Mouse (Mus musculus) A20 (cell line): ENCODE measurements at regions not wholly inside any gene's neighbourhood (a gene's known extent, or its start where the extent isn't known, plus 50 kb on each side); places are given as distances from the start of the nearest gene placed in this dataset.

Experiments used
- DNase-seq: peaks from one replicate; pipeline ENCODE4 v3.0.0-alpha.2; 2011; ENCODE audit warnings: low read depth, low spot score

GRCm38 (mm10) chr13:25562746-25563145, 292.4 kb upstream of the Nrsn1 start:
- DNase-seq = peak; percentile 25

GRCm38 (mm10) chr13:25560339-25560738, 290.0 kb upstream of the Nrsn1 start:
- no peak for DNase-seq

- no peak for DNase-seq
These were observed 284.7 kb upstream of the Nrsn1 start for GRCm38 (mm10) chr13:25554962-25555361.

GRCm38 (mm10) chr13:25548551-25548950, 278.2 kb upstream of the Nrsn1 start:
- DNase-seq = no peak

- DNase-seq = no peak
These were observed 277.1 kb upstream of the Nrsn1 start for GRCm38 (mm10) chr13:25547150-25548145.

GRCm38 (mm10) chr13:25524094-25524493, 253.8 kb upstream of the Nrsn1 start:
- DNase-seq = no peak

GRCm38 (mm10) chr13:25507355-25507754, 237.1 kb upstream of the Nrsn1 start:
- DNase-seq = no peak

GRCm38 (mm10) chr13:25494492-25495034, 224.3 kb upstream of the Nrsn1 start:
- no peak for DNase-seq

- DNase-seq = no peak
These were observed 219.7 kb upstream of the Nrsn1 start for GRCm38 (mm10) chr13:25490036-25490435.

GRCm38 (mm10) chr13:25483309-25483708, 213.0 kb upstream of the Nrsn1 start:
- no peak for DNase-seq

GRCm38 (mm10) chr13:25451917-25452316, 181.6 kb upstream of the Nrsn1 start:
- no peak for DNase-seq

GRCm38 (mm10) chr13:25451357-25451861, 181.1 kb upstream of the Nrsn1 start:
- no peak for DNase-seq

GRCm38 (mm10) chr13:25429701-25430418, 159.6 kb upstream of the Nrsn1 start:
- no peak for DNase-seq

- no peak for DNase-seq
These were observed 133.0 kb upstream of the Nrsn1 start for GRCm38 (mm10) chr13:25403182-25403795.

GRCm38 (mm10) chr13:25402691-25403090, 132.4 kb upstream of the Nrsn1 start:
- no peak for DNase-seq

GRCm38 (mm10) chr13:25401936-25402504, 131.7 kb upstream of the Nrsn1 start:
- DNase-seq = no peak

GRCm38 (mm10) chr13:25392770-25393290, 122.5 kb upstream of the Nrsn1 start:
- DNase-seq = no peak

- DNase-seq = no peak
These were observed 92.3 kb upstream of the Nrsn1 start for GRCm38 (mm10) chr13:25362627-25362967.

- no peak for DNase-seq
These were observed 91.7 kb upstream of the Nrsn1 start for GRCm38 (mm10) chr13:25361850-25362626.

- DNase-seq = no peak
These were observed 77.3 kb upstream of the Nrsn1 start for GRCm38 (mm10) chr13:25347558-25347957.
